Mouse (Mus musculus) heart, adult 2 months (tissue): ENCODE results near the gene Mtf1.

Source experiments
- CTCF ChIP-seq: fragments of 200-600 bp; IDR thresholded peaks from 2 replicates; pipeline ENCODE4 v1.8.1; 2022; ENCODE audit warnings: antibody characterized with exemption, mild to moderate bottlenecking, moderate library complexity
- POLR2A ChIP-seq: fragments of 200-500 bp; IDR thresholded peaks from 2 replicates; pipeline ENCODE4 v1.6.1; 2011; ENCODE audit warnings: mild to moderate bottlenecking, low read depth, low read length, control low read depth; ENCODE audit not compliant: insufficient read depth

GRCm38 (mm10) chr4:124894508-124895428 lies 92.9 kb downstream of the Mtf1 start:
- TF ChIP-seq POLR2A (no peak), CTCF (no peak)
